Mouse (Mus musculus) neural tube, embryonic 12.5 days (tissue): ENCODE results near the gene Grik4. TPM values are rescaled to one million over a fixed set of nuclear protein-coding genes. Genes with fewer than 3 reads are reported as not detected.

ENCODE experiments used
- ATAC-seq: fragments of 200-750 bp; cut with Nextera tagmentation; 2 replicates; pipeline ENCODE4 v1.8.0; 2017; ENCODE audit warnings: low read depth, mild to moderate bottlenecking, moderate TSS enrichment, moderate library complexity; ENCODE audit not compliant: low FRiP score
- H3K27ac ChIP-seq: fragments of 300-500 bp; sonication (generic); 2 replicates; pipeline ENCODE4 v1.5.1; 2016
- H3K27me3 ChIP-seq: fragments of 300-500 bp; sonication (generic); replicated peaks from 2 replicates; pipeline ENCODE4 v1.6.1; 2016; ENCODE audit warnings: mild to moderate bottlenecking
- H3K36me3 ChIP-seq: fragments of 300-500 bp; sonication (generic); 2 replicates; pipeline ENCODE4 v1.6.1; 2016; ENCODE audit warnings: mild to moderate bottlenecking
- H3K4me1 ChIP-seq: fragments of 300-500 bp; sonication (generic); 2 replicates; pipeline ENCODE4 v1.6.1; 2016
- H3K4me2 ChIP-seq: fragments of 300-500 bp; sonication (generic); replicated peaks from 2 replicates; pipeline ENCODE4 v1.6.1; 2016; ENCODE audit warnings: mild to moderate bottlenecking
- H3K4me3 ChIP-seq: fragments of 300-500 bp; sonication (generic); 2 replicates; pipeline ENCODE4 v1.5.1; 2016
- H3K9ac ChIP-seq: fragments of 300-500 bp; sonication (generic); 2 replicates; pipeline ENCODE4 v1.6.1; 2016; ENCODE audit warnings: mild to moderate bottlenecking
- H3K9me3 ChIP-seq: fragments of 300-500 bp; sonication (generic); 2 replicates; pipeline ENCODE4 v1.6.1; 2016; ENCODE audit warnings: mild to moderate bottlenecking
- WGBS: fragments of 180-500 bp; shearing (Covaris S2); methylation state at CpG from one replicate; pipeline ENCODE4 v1.1.7; 2016; 5-methylcytosine and 5-hydroxymethylcytosine counted together
- polyA plus RNA-seq: library from polyadenylated mRNA; unstranded; fragments of >200 nt; fragmentation: Nextera tagmentation; extraction: Ambion mirVana; gene quantifications from 2 replicates; pipeline ENCODE4 v1.2.1, GENCODE M21; 2016

Grik4 gene
- polyA plus RNA-seq, 1 experiment from 2014 or later, result 5.1 TPM

DNA sequence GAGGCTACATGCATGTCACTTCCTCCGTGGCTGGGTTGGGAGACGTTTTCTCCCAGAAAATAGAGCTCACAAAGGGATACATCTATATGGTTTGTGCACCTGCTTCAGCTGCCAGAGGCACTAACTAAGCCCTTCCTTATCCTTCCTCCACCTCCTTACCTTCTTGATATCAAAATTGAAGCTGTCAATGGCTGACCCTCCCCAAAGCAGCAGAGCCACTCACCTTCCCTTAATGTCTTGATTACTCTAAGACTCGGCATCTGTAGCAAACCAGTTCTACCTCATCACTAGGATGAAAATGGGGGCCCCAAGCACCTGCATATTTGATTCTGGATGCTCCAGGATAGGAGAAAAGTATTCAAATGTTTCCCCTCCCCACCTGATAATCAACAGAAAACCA, 135.1 kb downstream of the Grik4 start:
- no peak for ATAC-seq
- Histone ChIP-seq H3K4me1 (no peaks in the 10 kb centered on the region), H3K9ac (no peak overlapping the region), H3K4me3 (no peak overlapping the region), H3K36me3 (no peaks in the 10 kb centered on the region), H3K27ac (no peak overlapping the region), H3K9me3 (no peaks in the 10 kb centered on the region), H3K27me3 (no peaks in the 10 kb centered on the region), H3K4me2 (no peak overlapping the region)
- WGBS, result 92% methylated on average over 3 of the region's 3 CpGs

DNA sequence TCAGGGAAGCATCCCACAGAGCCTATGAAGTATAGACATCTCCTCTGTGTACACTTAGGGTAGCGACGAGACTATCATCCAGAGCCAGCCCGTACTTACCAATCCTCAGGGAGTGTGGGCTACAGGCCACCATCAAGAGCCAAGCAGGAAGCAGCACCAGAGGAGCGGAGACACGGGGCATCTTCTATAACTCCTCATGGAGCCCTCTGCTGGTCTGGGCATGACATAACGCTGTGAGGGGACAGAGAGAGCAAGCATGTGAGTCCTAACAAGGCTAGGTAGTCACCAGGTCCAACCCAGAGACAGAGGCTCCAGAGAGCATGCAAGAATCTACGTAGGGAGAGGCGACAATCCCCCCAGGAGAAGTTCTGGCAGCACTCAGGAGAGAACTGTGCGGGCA, 135.9 kb downstream of the Grik4 start:
- Histone ChIP-seq H3K9ac (no peak overlapping the region), H3K36me3 (no peaks in the 10 kb centered on the region), H3K27me3 (no peaks in the 10 kb centered on the region), H3K9me3 (no peaks in the 10 kb centered on the region), H3K4me3 (no peak overlapping the region), H3K4me2 (no peak overlapping the region), H3K4me1 (no peaks in the 10 kb centered on the region), H3K27ac (no peak overlapping the region)
- 75% methylated on average over 9 of the region's 9 CpGs for WGBS
- no peak for ATAC-seq

DNA sequence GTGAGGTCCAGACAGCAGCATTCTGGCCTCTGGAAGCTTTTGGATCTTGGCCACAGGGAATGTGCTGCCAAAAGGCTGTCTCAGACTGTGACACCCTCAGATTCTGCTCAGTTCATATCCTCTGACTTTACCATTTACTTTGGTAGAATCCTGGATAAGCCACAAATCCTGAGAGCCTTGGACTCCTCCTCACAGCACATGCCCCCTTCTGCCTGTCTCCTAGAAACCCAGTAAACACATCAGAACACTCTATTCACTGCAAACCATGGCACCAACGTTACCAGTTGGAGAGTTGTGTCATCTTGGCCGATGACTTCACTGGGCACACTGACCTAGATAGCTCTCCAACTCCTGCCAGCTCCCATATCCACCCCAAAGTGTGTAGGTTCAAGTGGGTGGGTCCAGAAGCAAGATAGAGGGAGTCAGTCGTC, 141.2 kb downstream of the Grik4 start:
- no peaks in the 10 kb centered on the region for H3K27me3 ChIP-seq
- 54% methylated on average over 3 of the region's 3 CpGs for WGBS
- no peak overlapping the region for H3K4me3 ChIP-seq
- no peak for ATAC-seq
- H3K27ac ChIP-seq, result no peak overlapping the region
- no peak overlapping the region for H3K4me2 ChIP-seq
- no peaks in the 10 kb centered on the region for H3K9me3 ChIP-seq
- no peaks in the 10 kb centered on the region for H3K36me3 ChIP-seq
- no peak overlapping the region for H3K9ac ChIP-seq
- H3K4me1 ChIP-seq, result no peaks in the 10 kb centered on the region; the same call in 1 of the 2 replicates

DNA sequence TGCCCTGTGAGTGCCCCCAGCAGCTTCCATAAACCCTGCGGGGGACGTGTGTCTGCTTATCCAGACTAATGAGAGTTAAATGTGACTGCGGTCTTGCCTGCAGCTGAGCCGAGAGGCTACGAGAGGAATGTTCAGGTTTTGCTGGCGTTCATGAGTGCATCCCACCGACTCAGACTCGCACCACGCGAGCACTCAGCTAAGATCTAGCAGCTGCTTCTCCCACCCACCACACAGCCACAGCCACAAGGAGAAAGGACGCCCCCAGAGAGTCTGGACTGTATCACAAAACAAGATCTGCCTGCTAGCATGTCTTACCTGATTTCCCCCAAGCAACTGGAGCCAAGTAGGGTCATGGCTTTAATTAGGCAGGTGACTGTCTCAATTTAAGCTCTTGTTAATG, 142.4 kb downstream of the Grik4 start:
- no peak overlapping the region for H3K4me2 ChIP-seq
- ATAC-seq, result no peak
- no peaks in the 10 kb centered on the region; the same call in 1 of the 2 replicates for H3K4me1 ChIP-seq
- H3K27me3 ChIP-seq, result no peaks in the 10 kb centered on the region
- WGBS, result 69% methylated on average over 11 of the region's 11 CpGs
- no peak overlapping the region for H3K27ac ChIP-seq
- H3K9me3 ChIP-seq, result no peaks in the 10 kb centered on the region
- no peak overlapping the region for H3K9ac ChIP-seq
- H3K4me3 ChIP-seq, result no peak overlapping the region
- H3K36me3 ChIP-seq, result no peaks in the 10 kb centered on the region

DNA sequence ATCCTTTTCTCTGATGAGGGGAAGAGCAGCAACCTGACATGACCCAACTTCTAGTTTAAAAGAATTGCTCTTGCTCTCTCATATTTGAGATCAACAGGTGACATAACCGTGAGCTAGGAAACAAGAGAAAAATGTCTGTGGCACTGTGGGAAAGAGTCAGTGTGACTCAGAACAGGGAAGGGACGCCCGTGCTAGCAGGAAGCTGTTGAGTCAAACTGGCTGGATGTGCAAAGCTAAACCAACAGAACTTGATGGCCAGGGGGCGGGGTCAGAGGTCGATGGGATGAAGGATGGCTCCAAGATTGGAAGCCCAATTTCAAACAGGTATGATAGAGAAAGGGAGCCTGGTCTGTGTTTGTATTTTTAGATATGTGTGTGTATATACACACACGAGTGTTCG, 144.2 kb downstream of the Grik4 start:
- Histone ChIP-seq H3K4me1 (peaks cover 5% of the 10 kb centered on the region), H3K9me3 (no peaks in the 10 kb centered on the region), H3K27me3 (no peaks in the 10 kb centered on the region), H3K9ac (no peak overlapping the region), H3K4me3 (no peak overlapping the region), H3K4me2 (no peak overlapping the region), H3K27ac (no peak overlapping the region), H3K36me3 (no peaks in the 10 kb centered on the region)
- 89% methylated on average over 7 of the region's 7 CpGs for WGBS
- no peak for ATAC-seq

DNA sequence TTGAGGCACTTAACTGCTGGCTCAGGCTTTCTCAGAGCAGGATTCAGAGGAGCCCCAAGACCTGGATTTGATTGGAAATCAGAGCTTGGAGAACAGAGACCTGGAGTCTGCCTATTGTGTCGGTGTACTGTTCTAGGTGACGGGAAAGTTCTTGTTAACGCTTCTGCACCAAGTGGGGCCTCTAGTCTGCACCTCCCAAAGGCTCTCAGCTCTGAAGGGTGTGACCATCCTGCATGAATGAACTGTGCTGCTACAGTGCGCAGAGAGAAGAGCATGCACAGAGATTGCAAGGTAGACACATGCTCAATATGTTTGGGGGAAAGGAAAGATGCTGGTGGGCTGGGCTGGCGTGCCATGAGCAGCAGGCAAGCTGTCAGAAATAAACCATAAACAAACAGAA, 144.6 kb downstream of the Grik4 start:
- Histone ChIP-seq H3K27ac (no peak overlapping the region), H3K36me3 (no peaks in the 10 kb centered on the region), H3K4me2 (no peak overlapping the region), H3K4me1 (peaks cover 5% of the 10 kb centered on the region), H3K4me3 (no peak overlapping the region), H3K27me3 (no peaks in the 10 kb centered on the region), H3K9ac (no peak overlapping the region), H3K9me3 (no peaks in the 10 kb centered on the region)
- WGBS, result 84% methylated on average over 5 of the region's 5 CpGs
- ATAC-seq, result no peak

DNA sequence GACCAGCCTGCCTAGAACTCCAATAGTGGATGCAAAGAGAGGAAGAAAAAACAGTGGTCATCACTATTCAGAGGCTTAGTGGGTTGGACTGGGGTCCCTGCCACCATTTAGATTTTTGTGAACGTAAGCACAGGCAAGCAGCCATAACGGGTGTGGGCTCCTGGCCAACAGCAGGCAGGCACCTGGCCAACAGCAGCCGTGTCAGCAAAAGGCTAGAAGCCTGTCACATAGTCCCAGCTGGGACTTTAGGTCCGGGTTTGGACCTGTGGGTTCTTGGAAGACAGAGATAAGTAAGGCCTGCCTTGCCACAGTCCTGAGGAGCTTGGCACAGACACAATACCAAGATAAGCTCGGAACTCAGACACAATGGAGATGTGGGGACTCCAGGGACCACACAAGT, 145.1 kb downstream of the Grik4 start:
- 72% methylated on average over 5 of the region's 5 CpGs for WGBS
- Histone ChIP-seq H3K4me1 (peaks cover 5% of the 10 kb centered on the region), H3K4me3 (no peak overlapping the region), H3K27ac (no peak overlapping the region), H3K9me3 (no peaks in the 10 kb centered on the region), H3K4me2 (no peak overlapping the region), H3K36me3 (no peaks in the 10 kb centered on the region), H3K27me3 (no peaks in the 10 kb centered on the region), H3K9ac (no peak overlapping the region)
- ATAC-seq, result no peak

DNA sequence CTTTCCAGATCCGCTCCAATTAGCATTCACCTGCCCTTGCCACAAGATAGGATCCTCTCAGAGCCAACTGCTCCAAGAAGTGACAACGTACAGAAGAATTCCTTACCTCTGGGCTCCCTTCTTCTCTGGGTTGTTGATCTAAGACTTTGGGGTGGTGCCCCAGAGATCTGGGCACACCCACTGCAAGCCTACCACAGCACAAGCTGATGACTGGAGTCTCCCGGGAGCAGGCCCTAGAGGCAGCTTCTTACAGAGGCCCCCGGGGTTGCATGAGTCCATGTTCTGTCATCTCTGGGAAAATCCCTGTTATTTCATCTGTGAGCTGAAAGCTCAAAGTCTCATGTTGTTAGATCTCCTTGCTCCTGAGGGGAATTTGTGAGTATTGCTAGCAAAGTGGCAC, 146.0 kb downstream of the Grik4 start:
- H3K36me3 ChIP-seq, result no peaks in the 10 kb centered on the region
- no peak overlapping the region for H3K4me2 ChIP-seq
- H3K9me3 ChIP-seq, result no peaks in the 10 kb centered on the region
- H3K9ac ChIP-seq, result no peak overlapping the region
- peaks cover 2% of the 10 kb centered on the region; the same call in 1 of the 2 replicates for H3K27me3 ChIP-seq
- no peak overlapping the region for H3K4me3 ChIP-seq
- 86% methylated on average over 4 of the region's 4 CpGs for WGBS
- no peak overlapping the region for H3K27ac ChIP-seq
- peaks cover 5% of the 10 kb centered on the region for H3K4me1 ChIP-seq
- no peak for ATAC-seq

DNA sequence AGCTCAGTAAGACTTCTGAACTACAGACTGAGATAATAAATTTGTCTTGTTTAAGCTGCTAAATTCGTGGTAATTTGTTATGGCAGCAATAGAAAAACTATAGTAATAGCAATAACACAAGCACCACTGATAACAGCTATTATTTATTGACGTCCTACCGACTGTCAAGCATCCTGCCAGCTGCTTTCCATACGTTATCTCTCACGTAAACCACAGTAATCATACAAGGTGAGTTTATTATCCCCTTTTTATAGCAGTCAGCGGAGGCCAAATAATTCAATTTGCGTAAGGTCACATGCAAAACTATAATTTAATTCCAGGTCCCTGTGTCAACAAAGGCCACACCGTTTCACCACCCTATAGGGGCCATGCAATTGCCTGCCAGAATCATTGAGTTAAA, 147.0 kb downstream of the Grik4 start:
- H3K4me2 ChIP-seq, result no peak overlapping the region
- peaks cover 7% of the 10 kb centered on the region for H3K4me1 ChIP-seq
- ATAC-seq, result no peak
- no peaks in the 10 kb centered on the region for H3K36me3 ChIP-seq
- H3K27ac ChIP-seq, result no peak overlapping the region
- H3K27me3 ChIP-seq, result peaks cover 4% of the 10 kb centered on the region; the same call in 1 of the 2 replicates
- H3K4me3 ChIP-seq, result no peak overlapping the region
- WGBS, result 72% methylated on average over 8 of the region's 8 CpGs
- no peaks in the 10 kb centered on the region for H3K9me3 ChIP-seq
- no peak overlapping the region for H3K9ac ChIP-seq

DNA sequence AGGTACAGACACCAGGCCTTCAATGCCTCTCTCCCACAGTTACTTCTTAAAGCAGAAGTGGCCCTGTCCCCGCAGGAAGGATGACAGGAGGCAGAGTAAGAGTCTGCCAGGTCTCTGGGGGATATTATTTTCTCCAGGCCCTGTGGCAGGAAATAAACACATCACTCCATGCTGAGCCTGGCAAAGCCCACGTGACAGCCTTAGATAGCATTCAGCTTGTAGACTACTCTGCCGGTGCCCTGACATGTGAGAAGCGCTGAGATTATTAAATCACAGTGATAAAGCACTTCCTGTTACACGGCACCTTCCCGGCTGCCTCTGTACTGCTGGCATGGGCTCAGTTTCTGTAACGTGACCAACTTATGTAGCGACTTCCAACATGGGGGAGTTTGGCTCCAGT, 148.4 kb downstream of the Grik4 start:
- Histone ChIP-seq H3K4me1 (peaks cover 10% of the 10 kb centered on the region), H3K36me3 (no peaks in the 10 kb centered on the region), H3K27ac (no peak overlapping the region), H3K9me3 (no peaks in the 10 kb centered on the region), H3K27me3 (peaks cover 4% of the 10 kb centered on the region; the same call in 1 of the 2 replicates), H3K4me3 (no peak overlapping the region), H3K9ac (no peak overlapping the region), H3K4me2 (no peak overlapping the region)
- no peak for ATAC-seq
- WGBS, result 61% methylated on average over 8 of the region's 8 CpGs

DNA sequence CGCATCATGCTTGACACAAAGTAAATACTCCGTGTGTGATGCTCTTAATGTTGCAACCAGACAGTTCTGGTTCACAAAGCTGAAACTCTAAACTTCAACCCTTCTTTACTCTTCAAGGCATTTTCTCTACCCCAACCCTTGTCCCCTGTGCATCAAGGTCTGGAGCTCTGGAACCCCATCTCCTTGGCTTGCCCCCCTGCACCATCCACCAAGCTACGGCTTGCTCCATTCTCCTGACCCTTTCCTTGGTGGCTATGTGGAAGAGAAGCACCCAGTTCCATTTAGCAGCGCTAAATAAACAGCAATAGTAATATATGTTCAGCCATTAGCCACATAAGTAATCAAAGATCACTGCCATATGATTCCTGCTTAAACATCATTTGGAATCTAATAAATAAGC, 150.3 kb downstream of the Grik4 start:
- Histone ChIP-seq H3K36me3 (no peaks in the 10 kb centered on the region), H3K4me3 (no peak overlapping the region), H3K4me2 (no peak overlapping the region), H3K9me3 (no peaks in the 10 kb centered on the region), H3K9ac (no peak overlapping the region), H3K4me1 (peaks cover 10% of the 10 kb centered on the region), H3K27ac (no peak overlapping the region), H3K27me3 (peaks cover 4% of the 10 kb centered on the region; the same call in 1 of the 2 replicates)
- WGBS, result 88% methylated on average over 4 of the region's 4 CpGs
- ATAC-seq, result no peak

DNA sequence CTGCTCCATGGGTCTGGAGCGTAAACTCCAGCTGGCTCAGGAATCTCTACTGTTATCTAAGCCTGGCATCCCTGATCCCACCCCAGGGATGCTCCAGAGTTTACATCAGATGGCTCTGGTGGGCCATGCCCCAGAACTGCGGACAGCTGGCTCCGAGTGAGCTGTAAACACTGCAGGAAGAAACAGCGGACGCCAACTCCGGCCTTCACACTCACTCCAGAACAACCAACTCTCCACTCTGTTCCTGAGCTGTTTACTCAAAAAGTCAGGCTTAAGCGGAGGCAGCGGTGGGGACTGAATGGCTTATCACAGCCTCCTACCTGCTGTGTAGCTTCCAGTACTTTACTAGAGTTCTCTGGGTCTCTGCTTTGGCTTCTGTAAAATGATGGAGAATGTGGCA, 150.7 kb downstream of the Grik4 start:
- Histone ChIP-seq H3K4me3 (no peak overlapping the region), H3K4me1 (peaks cover 10% of the 10 kb centered on the region), H3K36me3 (no peaks in the 10 kb centered on the region), H3K9ac (no peak overlapping the region), H3K4me2 (no peak overlapping the region), H3K9me3 (no peaks in the 10 kb centered on the region), H3K27ac (no peak overlapping the region), H3K27me3 (peaks cover 4% of the 10 kb centered on the region; the same call in 1 of the 2 replicates)
- 84% methylated on average over 8 of the region's 8 CpGs for WGBS
- ATAC-seq, result no peak

DNA sequence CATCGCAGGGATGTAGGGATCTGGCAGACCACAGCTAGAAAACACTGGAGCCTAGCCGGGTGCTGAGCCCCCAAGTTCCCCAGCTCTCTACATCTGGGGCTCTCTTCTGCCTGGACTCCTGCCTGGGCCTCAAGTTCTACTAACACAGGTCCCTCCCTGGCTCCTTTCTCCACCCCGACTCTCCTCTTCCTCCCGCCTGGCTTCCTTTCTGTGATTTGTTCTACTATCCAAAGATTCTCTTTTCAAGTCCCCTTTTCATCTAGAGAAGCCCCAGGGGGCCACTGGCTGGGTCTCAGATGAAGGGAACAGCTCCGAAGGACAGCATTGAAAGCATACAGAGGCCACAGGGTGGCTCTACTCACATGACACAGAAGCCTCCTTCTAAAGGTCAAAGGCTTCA, 151.9 kb downstream of the Grik4 start:
- Histone ChIP-seq H3K4me2 (no peak overlapping the region), H3K27me3 (peaks cover 4% of the 10 kb centered on the region; the same call in 1 of the 2 replicates), H3K27ac (no peak overlapping the region), H3K36me3 (no peaks in the 10 kb centered on the region), H3K4me1 (peaks cover 10% of the 10 kb centered on the region), H3K4me3 (no peak overlapping the region), H3K9me3 (no peaks in the 10 kb centered on the region), H3K9ac (no peak overlapping the region)
- ATAC-seq, result no peak
- WGBS, result 34% methylated on average over 5 of the region's 5 CpGs
